Mouse (Mus musculus): Measurements from ENCODE around the gene Slco4c1.

The Slco4c1 gene

GRCm38 (mm10) chr1:96871528-96872360, at the start of gene Slco4c1:
Slco4c1 (minus strand) TSS chr1:96872171.
- peak; percentile 21 for DNase-seq (ENCODE audit: low read depth, low spot score)

GRCm38 (mm10) chr1:96917333-96917732, 45.4 kb upstream of the Slco4c1 start:
- no peak for DNase-seq (ENCODE audit: low read depth, low spot score)

GRCm38 (mm10) chr1:96883788-96884187, 11.8 kb upstream of the Slco4c1 start:
- DNase-seq (ENCODE audit: low read depth, low spot score), result no peak

GRCm38 (mm10) chr1:96878572-96878971, 6.6 kb upstream of the Slco4c1 start:
- DNase-seq (ENCODE audit: low read depth, low spot score), result no peak

- DNase-seq (ENCODE audit: low read depth, low spot score), result no peak
Observed at GRCm38 (mm10) chr1:96876076-96876475, 4.1 kb upstream of the Slco4c1 start.

GRCm38 (mm10) chr1:96874636-96875035, 2.7 kb upstream of the Slco4c1 start:
- no peak for DNase-seq (ENCODE audit: low read depth, low spot score)

GRCm38 (mm10) chr1:96872361-96872693, 356 bp upstream of the Slco4c1 start:
- DNase-seq (ENCODE audit: low read depth, low spot score), result no peak

GRCm38 (mm10) chr1:96870764-96871307, 1.1 kb downstream of the Slco4c1 start:
- peak; percentile 27 for DNase-seq (ENCODE audit: low read depth, low spot score)

- DNase-seq (ENCODE audit: low read depth, low spot score), result no peak
Observed at GRCm38 (mm10) chr1:96868722-96869121, 3.2 kb downstream of the Slco4c1 start.

- DNase-seq (ENCODE audit: low read depth, low spot score), result no peak
Observed at GRCm38 (mm10) chr1:96866002-96866401, 6.0 kb downstream of the Slco4c1 start.

GRCm38 (mm10) chr1:96864120-96864519, 7.9 kb downstream of the Slco4c1 start:
- DNase-seq (ENCODE audit: low read depth, low spot score), result no peak

GRCm38 (mm10) chr1:96859995-96860684, 11.8 kb downstream of the Slco4c1 start:
- DNase-seq (ENCODE audit: low read depth, low spot score), result no peak

- no peak for DNase-seq (ENCODE audit: low read depth, low spot score)
Observed at GRCm38 (mm10) chr1:96853541-96853940, 18.4 kb downstream of the Slco4c1 start.

- no peak for DNase-seq (ENCODE audit: low read depth, low spot score)
Observed at GRCm38 (mm10) chr1:96849101-96849500, 22.9 kb downstream of the Slco4c1 start.

GRCm38 (mm10) chr1:96848606-96849005, 23.4 kb downstream of the Slco4c1 start:
- DNase-seq (ENCODE audit: low read depth, low spot score), result no peak

- DNase-seq (ENCODE audit: low read depth, low spot score), result peak; percentile 35
Observed at GRCm38 (mm10) chr1:96846727-96847126, 25.2 kb downstream of the Slco4c1 start.

GRCm38 (mm10) chr1:96805287-96805727, 66.7 kb downstream of the Slco4c1 start:
- peak; percentile 6 for DNase-seq (ENCODE audit: low read depth, low spot score)

GRCm38 (mm10) chr1:96801595-96801994, 70.4 kb downstream of the Slco4c1 start:
- peak; percentile 45 for DNase-seq (ENCODE audit: low read depth, low spot score)

GRCm38 (mm10) chr1:96794690-96795089, 77.3 kb downstream of the Slco4c1 start:
- no peak for DNase-seq (ENCODE audit: low read depth, low spot score)

GRCm38 (mm10) chr1:96794290-96794689, 77.7 kb downstream of the Slco4c1 start:
- no peak for DNase-seq (ENCODE audit: low read depth, low spot score)

- DNase-seq (ENCODE audit: low read depth, low spot score), result no peak
Observed at GRCm38 (mm10) chr1:96789268-96789667, 82.7 kb downstream of the Slco4c1 start.

- no peak for DNase-seq (ENCODE audit: low read depth, low spot score)
Observed at GRCm38 (mm10) chr1:96774174-96774573, 97.8 kb downstream of the Slco4c1 start.

- DNase-seq (ENCODE audit: low read depth, low spot score), result no peak
Observed at GRCm38 (mm10) chr1:96773712-96774111, 98.3 kb downstream of the Slco4c1 start.

Measured in mesoderm, embryonic 11.5 days (tissue).